Mouse (Mus musculus): ENCODE measurements around the gene Hist1h4a. TPM values are rescaled to one million over a fixed set of nuclear protein-coding genes. Genes with fewer than 3 reads are reported as not detected.

Hist1h4a gene
- total and polyA plus RNA-seq, 3 experiments: 9.8 to 3,025 TPM; not detected in 1

- Histone ChIP-seq H3K27me3 (ENCODE audit: control insufficient read depth in 1 of 2, insufficient read depth in 2 of 2, low read length in 2 of 2) (no peaks in the 10 kb centered on the region), H3K4me1 (ENCODE audit: control insufficient read depth in 1 of 2, insufficient read depth in 2 of 2, low read length in 2 of 2) (peaks cover 10 to 21% of the 10 kb centered on the region in 2 experiments), H3K79me2 (ENCODE audit: control insufficient read depth, insufficient read depth, low read length, poor library complexity) (no peaks in the 10 kb centered on the region), H3K9ac (ENCODE audit: control insufficient read depth, low read depth, low read length, poor library complexity, severe bottlenecking) (no peak overlapping the region), H3K9me3 (replicated peaks; ENCODE audit: insufficient read depth, low read length) (no peaks in the 10 kb centered on the region), H3K4me3 (ENCODE audit: control insufficient read depth in 1 of 2, insufficient read depth in 1 of 2, low read depth in 2 of 2, low read length in 2 of 2) (no peak overlapping the region), H3K36me3 (ENCODE audit: control insufficient read depth in 1 of 2, insufficient read depth in 2 of 2, low read length in 2 of 2) (peaks cover 0 to 33% of the 10 kb centered on the region in 2 experiments; a peak in 2 of 4 replicates), H3K27ac (ENCODE audit: control insufficient read depth, low read depth, low read length) (no peak overlapping the region)
- TF ChIP-seq TCF12 (IDR thresholded peaks at IDR 0.05; ENCODE audit: low read depth, low read length): no peak
- no peak for TF ChIP-seq ELF1 (IDR thresholded peaks at IDR 0.05; ENCODE audit: low read depth, low read length)
- TF ChIP-seq ZC3H11A (IDR thresholded peaks at IDR 0.05; ENCODE audit: low read depth, low read length): no peak
- TF ChIP-seq RCOR1 (IDR thresholded peaks at IDR 0.05; ENCODE audit: low read depth, low read length): no peak
- TF ChIP-seq GATA1 (IDR thresholded peaks at IDR 0.05; ENCODE audit: low read depth, low read length): 0 out of 2 replicates have a peak, but pooled peaks have one; percentile 46
- no peak for TF ChIP-seq USF2 (IDR thresholded peaks at IDR 0.05; ENCODE audit: borderline replicate concordance in 1 of 2, insufficient read depth in 1 of 2, low read depth in 1 of 2, low read length in 2 of 2)
- TF ChIP-seq MEF2A (IDR thresholded peaks at IDR 0.05; ENCODE audit: extremely low read depth, insufficient replicate concordance, low read depth, low read length, poor library complexity, severe bottlenecking): no peak
- peak in 1 of 2 experiments; percentile 24; a peak in 3 of 4 replicates for TF ChIP-seq EP300 (IDR thresholded peaks at IDR 0.05; ENCODE audit: low read depth in 1 of 2, low read length in 2 of 2)
- TF ChIP-seq CHD2 (IDR thresholded peaks at IDR 0.05; ENCODE audit: low read length): no peak
- no peak for TF ChIP-seq HCFC1 (IDR thresholded peaks at IDR 0.05; ENCODE audit: low read depth, low read length)
- TF ChIP-seq ZNF384 (IDR thresholded peaks at IDR 0.05; ENCODE audit: low read depth, low read length): no peak
- no peak for TF ChIP-seq GABPA (IDR thresholded peaks at IDR 0.05; ENCODE audit: low read depth, low read length)
- TF ChIP-seq TBP (IDR thresholded peaks at IDR 0.05; ENCODE audit: low read depth, low read length): peak; percentile 14; the same call in 1 of the 2 replicates
- DNase-seq (ENCODE audit: low read depth, low spot score): peak; percentile 62
Measured at GRCm38 (mm10) chr13:23716261-23717042, 44.6 kb downstream of the Hist1h4a start.

Other genes with a start within 250 kb of the Hist1h4a start
Only the 30 nearest of the 37 such genes appear.
- gene Hist1h1d, start 208.0 kb downstream of the Hist1h4a start, total RNA-seq (2012; rRNA removed): 115 and 134 TPM in 2 replicates
- gene Hist1h1d, start 208.0 kb downstream of the Hist1h4a start, polyA plus RNA-seq (2012; ENCODE audit: insufficient read depth in 1 of 2, insufficient read length in 2 of 2, low read depth in 1 of 2, low replicate concordance in 2 of 2, missing spikeins in 1 of 2): under 1 TPM in 1 of 2 experiments, not detected in 1; 0.24 TPM
- gene Hist1h3e, start 198.9 kb downstream of the Hist1h4a start, total RNA-seq (2012; rRNA removed): 1,049 and 1,400 TPM in 2 replicates
- gene Hist1h3e, start 198.9 kb downstream of the Hist1h4a start, polyA plus RNA-seq (2012; ENCODE audit: insufficient read depth in 1 of 2, insufficient read length in 2 of 2, low read depth in 1 of 2, low replicate concordance in 2 of 2, missing spikeins in 1 of 2): 1 to 10 TPM in 1 of 2 experiments, not detected in 1; 4.5 TPM
- gene Hist1h2ae, start 190.0 kb downstream of the Hist1h4a start, total RNA-seq (2012; rRNA removed): 560 and 662 TPM in 2 replicates
- gene Hist1h2ae, start 190.0 kb downstream of the Hist1h4a start, polyA plus RNA-seq (2012; ENCODE audit: insufficient read depth in 1 of 2, insufficient read length in 2 of 2, low read depth in 1 of 2, low replicate concordance in 2 of 2, missing spikeins in 1 of 2): 1 to 10 TPM in 1 of 2 experiments, not detected in 1; 3.3 TPM
- 2,580 and 3,348 TPM in 2 replicates for gene Hist1h2bg, start 189.8 kb downstream of the Hist1h4a start, total RNA-seq (2012; rRNA removed)
- gene Hist1h2bg, start 189.8 kb downstream of the Hist1h4a start, polyA plus RNA-seq (2012; ENCODE audit: insufficient read depth in 1 of 2, insufficient read length in 2 of 2, low read depth in 1 of 2, low replicate concordance in 2 of 2, missing spikeins in 1 of 2): 10 to 100 TPM in 1 of 2 experiments, not detected in 1; 14.7 TPM
- gene Hist1h2bf, start 187.0 kb downstream of the Hist1h4a start, total RNA-seq (2012; rRNA removed): 1,093 and 1,255 TPM in 2 replicates
- 1 to 10 TPM in 1 of 2 experiments, not detected in 1; 2.2 TPM for gene Hist1h2bf, start 187.0 kb downstream of the Hist1h4a start, polyA plus RNA-seq (2012; ENCODE audit: insufficient read depth in 1 of 2, insufficient read length in 2 of 2, low read depth in 1 of 2, low replicate concordance in 2 of 2, missing spikeins in 1 of 2)
- gene Hist1h2ad, start 186.8 kb downstream of the Hist1h4a start, total RNA-seq (2012; rRNA removed): 924 and 1,082 TPM in 2 replicates
- gene Hist1h2ad, start 186.8 kb downstream of the Hist1h4a start, polyA plus RNA-seq (2012; ENCODE audit: insufficient read depth in 1 of 2, insufficient read length in 2 of 2, low read depth in 1 of 2, low replicate concordance in 2 of 2, missing spikeins in 1 of 2): under 1 TPM in 1 of 2 experiments, not detected in 1; 0.14 TPM
- gene Hist1h3d, start 185.5 kb downstream of the Hist1h4a start, total RNA-seq (2012; rRNA removed): 150 and 212 TPM in 2 replicates
- 1 to 10 TPM in 1 of 2 experiments, not detected in 1; 1.4 TPM for gene Hist1h3d, start 185.5 kb downstream of the Hist1h4a start, polyA plus RNA-seq (2012; ENCODE audit: insufficient read depth in 1 of 2, insufficient read length in 2 of 2, low read depth in 1 of 2, low replicate concordance in 2 of 2, missing spikeins in 1 of 2)
- 1,889 and 1,922 TPM in 2 replicates for gene Hist1h4d, start 179.6 kb downstream of the Hist1h4a start, total RNA-seq (2012; rRNA removed)
- gene Hist1h4d, start 179.6 kb downstream of the Hist1h4a start, polyA plus RNA-seq (2012; ENCODE audit: insufficient read depth in 1 of 2, insufficient read length in 2 of 2, low read depth in 1 of 2, low replicate concordance in 2 of 2, missing spikeins in 1 of 2): 10 to 100 TPM in 1 of 2 experiments, not detected in 1; 11.7 TPM
- 237 and 340 TPM in 2 replicates for gene Hist1h2be, start 140.1 kb downstream of the Hist1h4a start, total RNA-seq (2012; rRNA removed)
- gene Hist1h2be, start 140.1 kb downstream of the Hist1h4a start, polyA plus RNA-seq (2012; ENCODE audit: insufficient read depth in 1 of 2, insufficient read length in 2 of 2, low read depth in 1 of 2, low replicate concordance in 2 of 2, missing spikeins in 1 of 2): under 1 TPM in 1 of 2 experiments, not detected in 1; 0.49 TPM
- 268 and 340 TPM in 2 replicates for gene Hist1h1e, start 138.7 kb downstream of the Hist1h4a start, total RNA-seq (2012; rRNA removed)
- gene Hist1h1e, start 138.7 kb downstream of the Hist1h4a start, polyA plus RNA-seq (2012; ENCODE audit: insufficient read depth in 1 of 2, insufficient read length in 2 of 2, low read depth in 1 of 2, low replicate concordance in 2 of 2, missing spikeins in 1 of 2): 1 to 10 TPM in 1 of 2 experiments, not detected in 1; 1.6 TPM
- 123 and 153 TPM in 2 replicates for gene Hist1h2ac, start 77.3 kb downstream of the Hist1h4a start, total RNA-seq (2012; rRNA removed)
- gene Hist1h2ac, start 77.3 kb downstream of the Hist1h4a start, polyA plus RNA-seq (2012; ENCODE audit: insufficient read depth in 1 of 2, insufficient read length in 2 of 2, low read depth in 1 of 2, low replicate concordance in 2 of 2, missing spikeins in 1 of 2): under 1 TPM in 1 of 2 experiments, not detected in 1; 0.15 TPM
- gene Hist1h2bc, start 77.0 kb downstream of the Hist1h4a start, total RNA-seq (2012; rRNA removed): 694 and 982 TPM in 2 replicates
- gene Hist1h2bc, start 77.0 kb downstream of the Hist1h4a start, polyA plus RNA-seq (2012; ENCODE audit: insufficient read depth in 1 of 2, insufficient read length in 2 of 2, low read depth in 1 of 2, low replicate concordance in 2 of 2, missing spikeins in 1 of 2): 1 to 10 TPM in 1 of 2 experiments, not detected in 1; 3.1 TPM
- 2.7 and 6.3 TPM in 2 replicates for gene Hist1h1t, start 65.4 kb downstream of the Hist1h4a start, total RNA-seq (2012; rRNA removed)
- gene Hist1h1t, start 65.4 kb downstream of the Hist1h4a start, polyA plus RNA-seq (2012; ENCODE audit: insufficient read depth in 1 of 2, insufficient read length in 2 of 2, low read depth in 1 of 2, low replicate concordance in 2 of 2, missing spikeins in 1 of 2): not detected
- gene Hist1h4c, start 62.8 kb downstream of the Hist1h4a start, total RNA-seq (2012; rRNA removed): 1,967 and 2,008 TPM in 2 replicates
- 1 to 10 TPM in 1 of 2 experiments, not detected in 1; 4.1 TPM for gene Hist1h4c, start 62.8 kb downstream of the Hist1h4a start, polyA plus RNA-seq (2012; ENCODE audit: insufficient read depth in 1 of 2, insufficient read length in 2 of 2, low read depth in 1 of 2, low replicate concordance in 2 of 2, missing spikeins in 1 of 2)
- gene Hfe, start 50.4 kb downstream of the Hist1h4a start, total RNA-seq (2012; rRNA removed): not detected in 2 replicates
- gene Hfe, start 50.4 kb downstream of the Hist1h4a start, polyA plus RNA-seq (2012; ENCODE audit: insufficient read depth in 1 of 2, insufficient read length in 2 of 2, low read depth in 1 of 2, low replicate concordance in 2 of 2, missing spikeins in 1 of 2): not detected
- gene Hist1h1c, start 22.4 kb downstream of the Hist1h4a start, total RNA-seq (2012; rRNA removed): 348 and 479 TPM in 2 replicates
- gene Hist1h1c, start 22.4 kb downstream of the Hist1h4a start, polyA plus RNA-seq (2012; ENCODE audit: insufficient read depth in 1 of 2, insufficient read length in 2 of 2, low read depth in 1 of 2, low replicate concordance in 2 of 2, missing spikeins in 1 of 2): 1 to 10 TPM in 1 of 2 experiments, not detected in 1; 3.8 TPM
- gene Hist1h3c, start 15.6 kb downstream of the Hist1h4a start, total RNA-seq (2012; rRNA removed): 1,651 and 2,239 TPM in 2 replicates
- 1 to 10 TPM in 1 of 2 experiments, not detected in 1; 1.7 TPM for gene Hist1h3c, start 15.6 kb downstream of the Hist1h4a start, polyA plus RNA-seq (2012; ENCODE audit: insufficient read depth in 1 of 2, insufficient read length in 2 of 2, low read depth in 1 of 2, low replicate concordance in 2 of 2, missing spikeins in 1 of 2)
- 2,278 and 3,150 TPM in 2 replicates for gene Hist1h2bb, start 14.5 kb downstream of the Hist1h4a start, total RNA-seq (2012; rRNA removed)
- 1 to 10 TPM in 1 of 2 experiments, not detected in 1; 3.2 TPM for gene Hist1h2bb, start 14.5 kb downstream of the Hist1h4a start, polyA plus RNA-seq (2012; ENCODE audit: insufficient read depth in 1 of 2, insufficient read length in 2 of 2, low read depth in 1 of 2, low replicate concordance in 2 of 2, missing spikeins in 1 of 2)
- 2,219 and 2,780 TPM in 2 replicates for gene Hist1h2ab, start 10.1 kb downstream of the Hist1h4a start, total RNA-seq (2012; rRNA removed)
- gene Hist1h2ab, start 10.1 kb downstream of the Hist1h4a start, polyA plus RNA-seq (2012; ENCODE audit: insufficient read depth in 1 of 2, insufficient read length in 2 of 2, low read depth in 1 of 2, low replicate concordance in 2 of 2, missing spikeins in 1 of 2): 1 to 10 TPM in 1 of 2 experiments, not detected in 1; 8.0 TPM
- gene Hist1h3b, start 9.0 kb downstream of the Hist1h4a start, total RNA-seq (2012; rRNA removed): 1,725 and 2,102 TPM in 2 replicates
- 1 to 10 TPM in 1 of 2 experiments, not detected in 1; 6.6 TPM for gene Hist1h3b, start 9.0 kb downstream of the Hist1h4a start, polyA plus RNA-seq (2012; ENCODE audit: insufficient read depth in 1 of 2, insufficient read length in 2 of 2, low read depth in 1 of 2, low replicate concordance in 2 of 2, missing spikeins in 1 of 2)
- gene Hist1h4b, start 4.2 kb downstream of the Hist1h4a start, total RNA-seq (2012; rRNA removed): 3,071 and 3,339 TPM in 2 replicates
- gene Hist1h4b, start 4.2 kb downstream of the Hist1h4a start, polyA plus RNA-seq (2012; ENCODE audit: insufficient read depth in 1 of 2, insufficient read length in 2 of 2, low read depth in 1 of 2, low replicate concordance in 2 of 2, missing spikeins in 1 of 2): 10 to 100 TPM in 1 of 2 experiments, not detected in 1; 19.0 TPM
- 1,097 and 1,298 TPM in 2 replicates for gene Hist1h3a, start 1.2 kb upstream of the Hist1h4a start, total RNA-seq (2012; rRNA removed)
- gene Hist1h3a, start 1.2 kb upstream of the Hist1h4a start, polyA plus RNA-seq (2012; ENCODE audit: insufficient read depth in 1 of 2, insufficient read length in 2 of 2, low read depth in 1 of 2, low replicate concordance in 2 of 2, missing spikeins in 1 of 2): 1 to 10 TPM in 1 of 2 experiments, not detected in 1; 6.5 TPM
- 2,211 and 2,669 TPM in 2 replicates for gene Hist1h1a, start 2.4 kb upstream of the Hist1h4a start, total RNA-seq (2012; rRNA removed)
- 1 to 10 TPM in 1 of 2 experiments, not detected in 1; 4.1 TPM for gene Hist1h1a, start 2.4 kb upstream of the Hist1h4a start, polyA plus RNA-seq (2012; ENCODE audit: insufficient read depth in 1 of 2, insufficient read length in 2 of 2, low read depth in 1 of 2, low replicate concordance in 2 of 2, missing spikeins in 1 of 2)
- not detected in 2 replicates for gene Trim38, start 8.7 kb upstream of the Hist1h4a start, total RNA-seq (2012; rRNA removed)
- gene Trim38, start 8.7 kb upstream of the Hist1h4a start, polyA plus RNA-seq (2012; ENCODE audit: insufficient read depth in 1 of 2, insufficient read length in 2 of 2, low read depth in 1 of 2, low replicate concordance in 2 of 2, missing spikeins in 1 of 2): not detected
- gene Slc17a2, start 45.8 kb upstream of the Hist1h4a start, total RNA-seq (2012; rRNA removed): not detected in 2 replicates
- not detected for gene Slc17a2, start 45.8 kb upstream of the Hist1h4a start, polyA plus RNA-seq (2012; ENCODE audit: insufficient read depth in 1 of 2, insufficient read length in 2 of 2, low read depth in 1 of 2, low replicate concordance in 2 of 2, missing spikeins in 1 of 2)
- not detected in 2 replicates for gene Slc17a3, start 78.2 kb upstream of the Hist1h4a start, total RNA-seq (2012; rRNA removed)
- not detected for gene Slc17a3, start 78.2 kb upstream of the Hist1h4a start, polyA plus RNA-seq (2012; ENCODE audit: insufficient read depth in 1 of 2, insufficient read length in 2 of 2, low read depth in 1 of 2, low replicate concordance in 2 of 2, missing spikeins in 1 of 2)
- gene Slc17a1, start 106.5 kb upstream of the Hist1h4a start, total RNA-seq (2012; rRNA removed): not detected in 2 replicates
- gene Slc17a1, start 106.5 kb upstream of the Hist1h4a start, polyA plus RNA-seq (2012; ENCODE audit: insufficient read depth in 1 of 2, insufficient read length in 2 of 2, low read depth in 1 of 2, low replicate concordance in 2 of 2, missing spikeins in 1 of 2): not detected
- gene Slc17a4, start 153.8 kb upstream of the Hist1h4a start, total RNA-seq (2012; rRNA removed): 0.20 TPM in 1 of 2 replicates, not detected in the other
- gene Slc17a4, start 153.8 kb upstream of the Hist1h4a start, polyA plus RNA-seq (2012; ENCODE audit: insufficient read depth in 1 of 2, insufficient read length in 2 of 2, low read depth in 1 of 2, low replicate concordance in 2 of 2, missing spikeins in 1 of 2): under 1 TPM in 1 of 2 experiments, not detected in 1; 0.54 TPM
- not detected in 2 replicates for gene Hist1h2ba, start 172.9 kb upstream of the Hist1h4a start, total RNA-seq (2012; rRNA removed)
- under 1 TPM in 1 of 2 experiments, not detected in 1; 0.58 TPM for gene Hist1h2ba, start 172.9 kb upstream of the Hist1h4a start, polyA plus RNA-seq (2012; ENCODE audit: insufficient read depth in 1 of 2, insufficient read length in 2 of 2, low read depth in 1 of 2, low replicate concordance in 2 of 2, missing spikeins in 1 of 2)
- gene Hist1h2aa, start 173.2 kb upstream of the Hist1h4a start, total RNA-seq (2012; rRNA removed): not detected in 2 replicates
- gene Hist1h2aa, start 173.2 kb upstream of the Hist1h4a start, polyA plus RNA-seq (2012; ENCODE audit: insufficient read depth in 1 of 2, insufficient read length in 2 of 2, low read depth in 1 of 2, low replicate concordance in 2 of 2, missing spikeins in 1 of 2): 1 to 10 TPM in 1 of 2 experiments, not detected in 1; 1.6 TPM

Measured in MEL (cell line).